Mouse (Mus musculus) hematopoietic stem cell, adult 5-6 weeks (primary cell): ENCODE measurements at regions not wholly inside any gene's neighbourhood (a gene's known extent, or its start where the extent isn't known, plus 50 kb on each side); places are given as distances from the start of the nearest gene placed in this dataset.
A peak's percentile ranks its signal among the peaks of the same experiment; 100 is the strongest.

ENCODE experiments used
- ATAC-seq, 2 experiments: fragments of 125-278 bp in 1 of 2; replicated peaks in 1 of 2; 2 replicates each; pipeline ENCODE4 v1.8.0; 2016 to 2017; ENCODE audit warnings: inconsistent platforms in 2 of 2, mild to moderate bottlenecking in 2 of 2, moderate number of reproducible peaks in 2 of 2, low read depth in 1 of 2, moderate TSS enrichment in 1 of 2; ENCODE audit not compliant: low FRiP score in 2 of 2, poor library complexity in 2 of 2, severe bottlenecking in 2 of 2, insufficient read depth in 1 of 2, low TSS enrichment in 1 of 2

DNA sequence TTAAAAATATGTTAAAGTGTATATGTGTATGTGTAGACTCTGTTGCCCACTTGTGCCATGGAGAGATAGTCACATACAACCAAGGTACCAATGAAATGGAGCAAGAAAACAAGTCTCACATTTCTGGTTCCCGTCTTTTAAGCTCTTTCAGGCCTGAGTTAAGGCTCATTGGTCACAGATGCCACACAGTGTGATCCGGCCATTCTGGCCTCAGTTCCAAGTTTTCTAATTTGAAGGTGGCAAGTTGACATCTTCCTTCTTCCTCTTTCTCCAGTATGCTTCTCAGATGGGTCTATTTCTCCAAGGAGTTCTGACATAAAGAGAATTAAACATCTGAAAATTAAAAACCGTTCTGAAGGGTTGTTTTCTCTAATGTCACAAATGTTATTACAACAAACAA is 66.9 kb upstream of the Zfp703 start:
- ATAC-seq: no peak

DNA sequence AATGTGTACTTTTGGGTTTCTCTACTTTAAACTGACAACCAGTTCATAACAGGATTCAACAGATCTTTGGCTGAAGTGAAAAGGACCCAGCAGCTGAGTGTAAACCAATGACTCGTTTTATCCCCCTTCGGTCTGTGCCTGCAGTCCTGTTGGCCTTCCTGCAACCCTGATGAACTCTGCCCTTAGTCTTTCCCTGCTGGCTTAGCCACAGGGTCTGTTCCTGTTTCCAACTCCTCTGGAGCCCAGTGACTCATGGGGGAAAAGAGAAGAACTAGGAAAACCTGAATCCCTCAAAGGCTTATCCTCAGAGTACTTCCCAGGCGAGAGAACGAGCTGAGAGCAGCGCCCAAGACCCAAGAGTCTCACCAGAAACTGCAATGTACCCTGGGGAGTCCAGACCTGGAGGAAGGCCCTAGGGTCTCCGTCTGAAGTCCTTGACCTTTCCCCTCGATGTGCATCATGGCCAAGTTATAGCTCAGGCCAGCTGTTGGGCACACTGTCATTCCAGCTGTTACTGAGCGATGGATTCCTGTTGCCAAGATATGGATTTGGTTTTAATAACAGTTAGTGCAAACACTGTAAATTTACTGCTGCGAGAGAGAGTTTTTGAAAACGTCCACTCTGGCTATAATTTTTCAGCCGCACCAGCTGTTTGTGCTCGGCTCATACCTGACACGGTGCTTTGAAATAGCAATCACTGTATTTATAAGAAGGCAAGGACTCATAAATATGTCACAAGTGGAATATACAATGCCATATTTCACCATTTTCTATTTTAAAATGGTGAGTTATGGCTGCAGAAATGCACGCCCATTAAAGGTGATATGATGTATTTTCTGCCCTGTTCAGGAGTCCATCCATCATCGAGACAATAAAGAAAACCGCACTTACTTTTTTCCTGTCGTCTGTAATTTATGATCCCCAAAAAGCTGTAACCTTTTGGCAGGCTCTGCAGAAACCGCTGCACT is 63.3 kb upstream of the Zfp703 start:
- ATAC-seq: peak; percentile 41 to 53; a peak in 3 of 4 replicates

DNA sequence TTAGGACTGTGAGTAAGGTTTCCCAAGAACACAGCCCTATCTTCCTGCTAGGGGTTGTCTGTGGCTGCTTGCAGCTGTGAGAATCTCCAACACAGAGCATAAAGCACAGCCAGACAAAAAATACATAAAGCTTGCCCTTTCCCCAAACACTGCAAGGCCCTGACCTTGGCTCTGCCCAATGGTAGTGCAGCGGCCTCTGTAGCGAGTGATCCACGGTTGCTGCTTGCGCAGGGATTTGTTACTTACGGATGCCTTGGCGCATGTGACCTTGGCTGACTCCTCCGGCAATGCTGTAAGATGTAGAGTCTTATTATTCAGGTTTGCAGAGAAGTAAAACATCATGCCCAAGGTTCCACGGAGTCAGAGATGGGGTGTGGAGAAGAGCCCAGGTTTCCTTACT is 61.4 kb upstream of the Zfp703 start:
- ATAC-seq: no peak

DNA sequence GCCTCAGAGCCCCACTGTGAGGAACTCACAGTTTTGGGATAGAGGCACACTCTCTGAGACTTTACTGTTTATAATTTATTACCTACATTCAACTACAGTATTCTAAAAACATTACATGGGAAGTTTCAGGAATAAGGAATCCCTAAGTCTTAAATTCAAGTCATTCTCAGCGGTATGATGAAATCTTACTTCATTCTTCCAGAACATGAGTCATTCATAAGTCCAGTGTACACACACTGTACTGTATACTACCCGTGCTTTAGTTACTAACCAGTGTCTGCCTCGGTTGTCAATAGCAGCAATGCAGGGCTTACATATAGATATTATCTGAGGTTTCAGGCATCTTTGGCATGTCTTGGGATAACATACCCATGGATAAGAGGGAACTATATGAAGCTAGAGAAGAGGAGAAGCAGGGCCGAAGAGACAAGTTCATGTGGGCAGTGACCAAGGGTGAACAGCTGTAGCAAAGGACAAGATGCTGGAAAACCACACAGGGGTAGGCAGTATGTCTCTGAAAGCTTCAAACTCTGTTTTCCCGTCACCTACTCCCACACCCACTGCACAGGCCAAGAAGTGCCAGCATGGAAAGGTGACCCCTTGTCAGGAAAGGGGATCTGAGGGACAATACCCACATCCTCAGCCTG is 55.5 kb upstream of the Zfp703 start:
- ATAC-seq: no peak

DNA sequence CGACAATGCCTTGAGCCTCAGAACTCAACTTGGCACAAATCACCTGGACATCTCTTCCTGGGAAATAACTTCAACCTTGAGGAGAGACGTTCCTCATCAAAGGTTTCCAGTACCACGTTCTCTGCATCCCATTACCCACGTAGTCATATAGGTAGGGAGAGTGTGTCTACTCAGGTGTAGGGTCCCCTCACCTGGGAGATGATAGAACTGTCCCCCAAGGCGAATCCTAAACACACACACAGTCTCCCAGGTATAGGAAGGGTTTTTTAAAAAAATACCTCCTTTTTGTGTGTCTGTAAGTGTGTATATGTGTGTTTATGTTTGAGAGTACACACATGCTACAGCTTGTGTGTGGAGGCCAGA is 55.0 kb upstream of the Zfp703 start:
- no peak for ATAC-seq

DNA sequence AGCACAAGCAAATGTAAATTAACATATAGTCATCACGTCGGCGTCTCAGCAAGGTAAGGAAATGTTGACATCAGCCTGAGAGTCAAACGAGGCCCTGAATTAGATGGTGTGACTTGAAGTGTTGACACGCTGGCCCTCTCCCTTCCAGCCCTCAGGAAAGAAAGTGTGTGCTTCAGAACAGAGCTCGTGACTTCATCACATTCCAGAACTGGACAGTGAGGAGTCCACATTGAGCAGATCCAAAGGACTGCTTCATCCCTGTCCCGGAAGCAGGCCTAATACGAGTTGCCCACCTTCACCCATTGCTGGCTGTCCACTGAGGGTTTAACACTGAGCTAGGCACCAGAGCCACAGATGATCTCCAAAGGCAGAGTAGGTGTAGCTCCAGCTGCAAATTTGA is 54.0 kb upstream of the Zfp703 start:
- ATAC-seq: no peak
